Mouse (Mus musculus) MEL (cell line): ENCODE results near the gene Nfasc. TPM values are rescaled to one million over a fixed set of nuclear protein-coding genes. Genes with fewer than 3 reads are reported as not detected.

Source experiments
- DNase-seq: peaks from one replicate; pipeline ENCODE4 v3.0.0; 2011; ENCODE audit warnings: low read depth, low spot score
- H3K27ac ChIP-seq: 2 replicates; pipeline ENCODE4 v1.5.1; 2012; ENCODE audit warnings: low read depth, mild to moderate bottlenecking, control low read depth, low read length, moderate library complexity; ENCODE audit not compliant: control insufficient read depth
- H3K27me3 ChIP-seq, 2 experiments: fragments of 150-350 bp in 1 of 2; sonication (generic) in 1 of 2; 2 replicates each; pipeline ENCODE4 v1.6.1; 2012; ENCODE audit warnings: low read length in 2 of 2, mild to moderate bottlenecking in 2 of 2, improper control_type of control experiment in 1 of 2, moderate library complexity in 1 of 2; ENCODE audit not compliant: insufficient read depth in 2 of 2, control insufficient read depth in 1 of 2
- H3K36me3 ChIP-seq, 2 experiments: 2 replicates each; pipeline ENCODE4 v1.6.1; 2012 to 2014; ENCODE audit warnings: low read length in 2 of 2, improper control_type of control experiment in 1 of 2, inconsistent platforms in 1 of 2, mild to moderate bottlenecking in 1 of 2; ENCODE audit not compliant: insufficient read depth in 2 of 2, control insufficient read depth in 1 of 2
- H3K4me1 ChIP-seq, 2 experiments: fragments of 150-350 bp in 1 of 2; sonication (generic) in 1 of 2; 2 replicates each; pipeline ENCODE4 v1.6.1; 2012; ENCODE audit warnings: low read length in 2 of 2, improper control_type of control experiment in 1 of 2, mild to moderate bottlenecking in 1 of 2; ENCODE audit not compliant: insufficient read depth in 2 of 2, control insufficient read depth in 1 of 2
- H3K4me3 ChIP-seq, 2 experiments: fragments of 150-350 bp in 1 of 2; sonication (generic) in 1 of 2; 2 replicates each; pipeline ENCODE4 v1.5.1; 2012; ENCODE audit warnings: low read depth in 2 of 2, low read length in 2 of 2, mild to moderate bottlenecking in 2 of 2, moderate library complexity in 2 of 2, control low read depth in 1 of 2, improper control_type of control experiment in 1 of 2; ENCODE audit not compliant: control insufficient read depth in 1 of 2, insufficient read depth in 1 of 2
- H3K79me2 ChIP-seq: 2 replicates; pipeline ENCODE4 v1.6.1; 2012; ENCODE audit warnings: mild to moderate bottlenecking, low read length, moderate library complexity; ENCODE audit not compliant: control insufficient read depth, poor library complexity, insufficient read depth
- H3K9ac ChIP-seq: 2 replicates; pipeline ENCODE4 v1.6.1; 2012; ENCODE audit warnings: low read depth, mild to moderate bottlenecking, control low read depth, low read length, moderate library complexity; ENCODE audit not compliant: control insufficient read depth, poor library complexity, severe bottlenecking
- H3K9me3 ChIP-seq: fragments of 150-350 bp; sonication (generic); replicated peaks from 2 replicates; pipeline ENCODE4 v1.6.1; 2012; ENCODE audit warnings: mild to moderate bottlenecking, low read length, improper control_type of control experiment, moderate library complexity; ENCODE audit not compliant: insufficient read depth
- BHLHE40 ChIP-seq: IDR thresholded peaks from 2 replicates; pipeline ENCODE4 v1.6.1; 2012; ENCODE audit warnings: low read depth, mild to moderate bottlenecking, inconsistent platforms, low read length, improper control_type of control experiment, borderline replicate concordance
- CHD1 ChIP-seq: IDR thresholded peaks from 2 replicates; pipeline ENCODE4 v1.6.1; 2012; ENCODE audit warnings: low read depth, mild to moderate bottlenecking, inconsistent platforms, low read length, improper control_type of control experiment
- E2F4 ChIP-seq: IDR thresholded peaks from 2 replicates; pipeline ENCODE4 v1.6.1; 2011; ENCODE audit warnings: low read depth, low read length, improper control_type of control experiment, borderline replicate concordance
- EP300 ChIP-seq, 2 experiments: IDR thresholded peaks; 2 replicates each; pipeline ENCODE4 v1.6.1; 2011; ENCODE audit warnings: improper control_type of control experiment in 2 of 2, low read length in 2 of 2, low read depth in 1 of 2, mild to moderate bottlenecking in 1 of 2
- GABPA ChIP-seq: IDR thresholded peaks from 2 replicates; pipeline ENCODE4 v1.6.1; 2012; ENCODE audit warnings: low read depth, mild to moderate bottlenecking, inconsistent platforms, low read length, improper control_type of control experiment, moderate library complexity
- GATA1 ChIP-seq: IDR thresholded peaks from 2 replicates; pipeline ENCODE4 v1.6.1; 2011; ENCODE audit warnings: low read depth, low read length, improper control_type of control experiment
- HCFC1 ChIP-seq: IDR thresholded peaks from 2 replicates; pipeline ENCODE4 v1.6.1; 2012; ENCODE audit warnings: low read depth, mild to moderate bottlenecking, inconsistent platforms, low read length, improper control_type of control experiment, moderate library complexity
- MAX ChIP-seq: IDR thresholded peaks from 2 replicates; pipeline ENCODE4 v1.6.1; 2011; ENCODE audit warnings: low read length, improper control_type of control experiment
- MEF2A ChIP-seq: IDR thresholded peaks from 2 replicates; pipeline ENCODE4 v1.6.1; 2014; ENCODE audit warnings: low read depth, mild to moderate bottlenecking, inconsistent platforms, low read length, improper control_type of control experiment; ENCODE audit not compliant: poor library complexity, insufficient replicate concordance, severe bottlenecking; ENCODE audit errors: extremely low read depth
- MXI1 ChIP-seq: IDR thresholded peaks from 2 replicates; pipeline ENCODE4 v1.6.1; 2011; ENCODE audit warnings: mild to moderate bottlenecking, low read depth, low read length, improper control_type of control experiment
- MYB ChIP-seq: IDR thresholded peaks from 2 replicates; pipeline ENCODE4 v1.6.1; 2011; ENCODE audit warnings: mild to moderate bottlenecking, low read depth, low read length, improper control_type of control experiment
- MYC ChIP-seq: IDR thresholded peaks from 2 replicates; pipeline ENCODE4 v1.6.1; 2011; ENCODE audit warnings: low read depth, mild to moderate bottlenecking, low read length, improper control_type of control experiment, moderate library complexity
- NRF1 ChIP-seq: IDR thresholded peaks from 2 replicates; pipeline ENCODE4 v1.6.1; 2014; ENCODE audit warnings: low read depth, mild to moderate bottlenecking, inconsistent platforms, low read length, improper control_type of control experiment, moderate library complexity; ENCODE audit not compliant: poor library complexity, insufficient read depth, severe bottlenecking
- POLR2A ChIP-seq, 2 experiments: IDR thresholded peaks; 2 replicates each; pipeline ENCODE4 v1.6.1; 2011 to 2012; ENCODE audit warnings: low read length in 2 of 2, mild to moderate bottlenecking in 2 of 2, control low read depth in 1 of 2, improper control_type of control experiment in 1 of 2, low read depth in 1 of 2, moderate library complexity in 1 of 2; ENCODE audit not compliant: control insufficient read depth in 1 of 2, insufficient read depth in 1 of 2, poor library complexity in 1 of 2
- POLR2AphosphoS2 ChIP-seq: IDR thresholded peaks from 2 replicates; pipeline ENCODE4 v1.6.1; 2011; ENCODE audit warnings: low read length, improper control_type of control experiment
- RAD21 ChIP-seq: IDR thresholded peaks from 2 replicates; pipeline ENCODE4 v1.6.1; 2011; ENCODE audit warnings: mild to moderate bottlenecking, low read depth, low read length, improper control_type of control experiment
- RCOR1 ChIP-seq: IDR thresholded peaks from 2 replicates; pipeline ENCODE4 v1.6.1; 2012; ENCODE audit warnings: low read depth, mild to moderate bottlenecking, inconsistent platforms, low read length, improper control_type of control experiment
- SIN3A ChIP-seq: IDR thresholded peaks from 2 replicates; pipeline ENCODE4 v1.6.1; 2012; ENCODE audit warnings: low read length, improper control_type of control experiment, inconsistent platforms
- USF2 ChIP-seq, 2 experiments: IDR thresholded peaks; 2 replicates each; pipeline ENCODE4 v1.6.1; 2011 to 2012; ENCODE audit warnings: improper control_type of control experiment in 2 of 2, low read length in 2 of 2, borderline replicate concordance in 1 of 2, inconsistent platforms in 1 of 2, low read depth in 1 of 2, mild to moderate bottlenecking in 1 of 2; ENCODE audit not compliant: insufficient read depth in 1 of 2
- ZKSCAN1 ChIP-seq: IDR thresholded peaks from 2 replicates; pipeline ENCODE4 v1.6.1; 2012; ENCODE audit warnings: low read depth, mild to moderate bottlenecking, inconsistent platforms, low read length, improper control_type of control experiment, moderate library complexity
- polyA plus RNA-seq, 2 experiments: library from polyadenylated mRNA; stranded (reverse) in 1 of 2; unstranded in 1 of 2; fragments of >175 nt in 1 of 2; fragments of >200 nt in 1 of 2; gene quantifications; 2 replicates each; pipeline versions ENCODE4 v1.2.1 to v1.2.4; 2012; ENCODE audit warnings: low replicate concordance in 2 of 2, low read depth in 1 of 2; ENCODE audit not compliant: insufficient read length in 2 of 2, insufficient read depth in 1 of 2, missing spikeins in 1 of 2
- total RNA-seq: library from RNA; depleted of rRNA; stranded (reverse); fragments of 300-350 nt; gene quantifications from 2 replicates; pipeline ENCODE4 v1.2.3, GENCODE M21; 2012

Gene Nfasc
- total and polyA plus RNA-seq, 3 experiments: not detected

DNA sequence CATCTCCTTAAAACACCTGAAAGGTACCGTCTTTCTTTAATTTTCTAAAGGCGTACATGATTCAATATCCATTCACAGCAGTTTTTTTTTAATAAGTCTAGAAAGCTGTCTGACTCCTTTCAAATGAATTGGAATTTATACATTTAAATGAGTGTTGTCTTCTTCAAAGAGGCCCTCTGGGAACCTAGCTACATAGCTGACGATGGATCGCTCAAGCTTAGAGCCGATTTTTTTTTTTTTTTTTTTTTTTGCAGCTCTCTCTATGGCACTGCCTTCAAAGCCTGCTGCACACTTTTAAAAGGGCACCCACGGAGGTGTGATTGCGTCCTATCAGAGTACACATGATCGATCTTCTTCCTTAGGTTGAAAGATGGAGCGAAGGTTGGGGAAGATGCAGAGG, 26.6 kb downstream of the Nfasc start:
- H3K9me3 ChIP-seq: no peaks in the 10 kb centered on the region
- H3K9ac ChIP-seq: no peak overlapping the region
- H3K27me3 ChIP-seq: no peaks in the 10 kb centered on the region
- no peak overlapping the region for H3K4me3 ChIP-seq
- H3K27ac ChIP-seq: no peak overlapping the region
- DNase-seq: no peak
- no peaks in the 10 kb centered on the region for H3K36me3 ChIP-seq
- TF ChIP-seq ZKSCAN1 (no peak), RCOR1 (no peak), EP300 (IDR thresholded peaks at IDR 0.05; ENCODE audit: low read depth in 1 of 2, low read length in 2 of 2) (no peak), RAD21 (no peak), MAX (no peak), POLR2A (IDR thresholded peaks at IDR 0.05; ENCODE audit: control insufficient read depth in 1 of 2, insufficient read depth in 1 of 2, low read depth in 1 of 2, low read length in 2 of 2, poor library complexity in 1 of 2) (no peak), MYC (no peak), GATA1 (no peak), HCFC1 (no peak), GABPA (no peak)
- no peaks in the 10 kb centered on the region for H3K4me1 ChIP-seq
- no peaks in the 10 kb centered on the region for H3K79me2 ChIP-seq

DNA sequence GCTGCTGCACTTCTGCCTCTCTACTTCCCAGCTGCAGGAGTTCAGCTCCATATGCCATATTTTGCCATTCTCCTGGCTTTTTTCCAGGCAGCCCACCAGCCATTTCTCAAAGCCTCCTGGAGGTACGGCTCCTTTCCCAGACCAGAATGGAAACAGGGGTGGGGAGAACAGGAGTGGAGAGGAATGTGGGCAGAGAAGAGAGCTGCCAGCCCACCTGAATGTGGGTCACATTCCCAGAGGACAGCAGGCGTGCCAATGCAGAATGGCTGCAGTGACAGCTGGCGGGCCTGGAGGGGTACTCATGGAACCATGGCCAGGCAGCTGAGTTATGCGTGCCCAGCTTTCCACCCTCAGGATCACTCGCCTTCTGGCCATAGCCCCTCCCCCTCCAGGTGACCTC, 32.2 kb downstream of the Nfasc start:
- H3K4me3 ChIP-seq: no peak overlapping the region
- no peaks in the 10 kb centered on the region; a peak in 1 of 4 replicates for H3K27me3 ChIP-seq
- H3K9me3 ChIP-seq: no peaks in the 10 kb centered on the region
- no peaks in the 10 kb centered on the region for H3K4me1 ChIP-seq
- H3K79me2 ChIP-seq: no peaks in the 10 kb centered on the region
- TF ChIP-seq POLR2AphosphoS2 (no peak), USF2 (IDR thresholded peaks at IDR 0.05; ENCODE audit: borderline replicate concordance in 1 of 2, insufficient read depth in 1 of 2, low read depth in 1 of 2, low read length in 2 of 2) (no peak), E2F4 (no peak), EP300 (IDR thresholded peaks at IDR 0.05; ENCODE audit: low read depth in 1 of 2, low read length in 2 of 2) (no peak), MYB (no peak), MAX (no peak), SIN3A (no peak), NRF1 (no peak), BHLHE40 (no peak), MEF2A (no peak), RCOR1 (no peak), MXI1 (no peak), CHD1 (no peak)
- H3K27ac ChIP-seq: no peak overlapping the region
- H3K36me3 ChIP-seq: no peaks in the 10 kb centered on the region
- DNase-seq: no peak
- H3K9ac ChIP-seq: no peak overlapping the region
